Mouse (Mus musculus) neural tube, embryonic 15.5 days (tissue): ENCODE measurements around the gene Neurod4. TPM values are rescaled to one million over a fixed set of nuclear protein-coding genes. Genes with fewer than 3 reads are reported as not detected.
"Not testable (repeated sequence)": the region's sequence is repeated elsewhere in the genome, so short reads cannot be mapped to it uniquely, and the experiment has no call there.

Experiments used
- ATAC-seq: fragments of 200-750 bp; cut with Nextera tagmentation; 2 replicates; pipeline ENCODE4 v1.8.0; 2017; ENCODE audit warnings: mild to moderate bottlenecking, moderate TSS enrichment, moderate library complexity; ENCODE audit not compliant: low FRiP score
- H3K27ac ChIP-seq: fragments of 300-500 bp; sonication (generic); replicated peaks from 2 replicates; pipeline ENCODE4 v1.5.1; 2015; ENCODE audit warnings: mild to moderate bottlenecking, inconsistent platforms
- H3K27me3 ChIP-seq: fragments of 300-500 bp; sonication (generic); replicated peaks from 2 replicates; pipeline ENCODE4 v1.6.1; 2015; ENCODE audit warnings: inconsistent platforms
- H3K36me3 ChIP-seq: fragments of 300-500 bp; sonication (generic); 2 replicates; pipeline ENCODE4 v1.6.1; 2015; ENCODE audit warnings: inconsistent platforms
- H3K4me1 ChIP-seq: fragments of 300-500 bp; sonication (generic); 2 replicates; pipeline ENCODE4 v1.6.1; 2015; ENCODE audit warnings: inconsistent platforms
- H3K4me2 ChIP-seq: fragments of 300-500 bp; sonication (generic); 2 replicates; pipeline ENCODE4 v1.6.1; 2015; ENCODE audit warnings: inconsistent platforms, mild to moderate bottlenecking, moderate library complexity
- H3K4me3 ChIP-seq: fragments of 300-500 bp; sonication (generic); replicated peaks from 2 replicates; pipeline ENCODE4 v1.5.1; 2015; ENCODE audit warnings: mild to moderate bottlenecking, inconsistent platforms
- H3K9ac ChIP-seq: fragments of 300-500 bp; sonication (generic); replicated peaks from 2 replicates; pipeline ENCODE4 v1.6.1; 2015; ENCODE audit warnings: mild to moderate bottlenecking, inconsistent platforms
- H3K9me3 ChIP-seq: fragments of 300-500 bp; sonication (generic); replicated peaks from 2 replicates; pipeline ENCODE4 v1.6.1; 2016; ENCODE audit warnings: inconsistent platforms
- WGBS: fragments of 180-500 bp; shearing (Covaris S2); methylation state at CpG from one replicate; pipeline ENCODE4 v1.1.7; 2015; ENCODE audit warnings: mixed read lengths; 5-methylcytosine and 5-hydroxymethylcytosine counted together
- polyA plus RNA-seq: library from polyadenylated mRNA; unstranded; fragments of >200 nt; fragmentation: Nextera tagmentation; extraction: Ambion mirVana; gene quantifications from 2 replicates; pipeline ENCODE4 v1.2.1, GENCODE M21; 2015

Neurod4 gene
- polyA plus RNA-seq = 0.31 and 0.37 TPM in 2 replicates

DNA sequence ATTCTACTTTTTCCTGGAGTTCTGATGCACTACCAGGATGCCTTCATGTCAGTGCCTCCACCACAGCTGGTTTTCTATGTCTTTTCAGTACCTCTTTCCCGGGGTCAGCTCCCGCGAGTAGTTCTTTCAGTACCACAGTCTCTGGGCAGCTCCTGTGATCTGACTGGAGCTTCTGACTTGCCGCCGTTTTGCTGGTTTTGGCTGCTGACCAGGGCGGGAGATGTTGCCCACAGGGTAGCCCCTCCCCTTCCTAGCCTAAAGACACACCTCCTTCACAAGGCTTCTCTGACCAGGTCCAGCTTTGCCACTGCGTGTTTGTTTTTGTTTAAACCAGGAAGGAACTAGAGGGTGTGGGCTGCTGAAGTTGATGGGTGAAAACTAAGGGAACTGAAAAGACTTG lies at the start of gene Neurod4:
TSS of gene Neurod4 (minus strand) at position 175 of the 400 bp plus-strand sequence.
- peak within 1 kb of the TSS; percentile 32 for H3K4me2 ChIP-seq
- ATAC-seq = peak; percentile 65; the same call in 1 of the 2 replicates
- WGBS = under 1% methylated on average over 7 of the region's 7 CpGs
- H3K27ac ChIP-seq = no peak within 1 kb of the TSS
- no peaks in the 10 kb centered on the region for H3K9me3 ChIP-seq
- H3K27me3 ChIP-seq = no peaks in the 10 kb centered on the region
- no peak within 1 kb of the TSS for H3K9ac ChIP-seq
- H3K36me3 ChIP-seq = no peaks in the 10 kb centered on the region
- H3K4me1 ChIP-seq = peaks cover 6% of the 10 kb centered on the region; the same call in 1 of the 2 replicates
- no peak within 1 kb of the TSS for H3K4me3 ChIP-seq

DNA sequence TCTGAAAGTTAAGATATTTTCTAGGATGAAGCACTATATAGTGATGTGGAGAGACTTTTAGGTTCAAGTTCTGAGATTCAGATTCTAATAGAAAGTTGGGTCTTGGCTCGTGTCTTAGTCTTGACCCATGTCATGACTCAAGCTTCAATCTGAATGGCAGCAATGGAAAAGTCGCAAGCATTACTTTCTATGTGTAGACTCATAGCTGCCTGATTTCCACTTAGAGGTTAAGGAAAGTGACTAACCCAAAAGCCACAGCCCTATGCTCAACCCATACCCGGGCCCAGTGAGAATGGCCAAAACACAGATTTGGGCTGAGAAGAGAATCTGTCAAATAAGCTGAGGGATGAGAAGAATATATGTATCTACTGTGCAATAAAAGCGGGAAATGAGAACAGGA lies 44.2 kb upstream of the Neurod4 start:
- Histone ChIP-seq H3K9me3 (no peaks in the 10 kb centered on the region), H3K27me3 (no peaks in the 10 kb centered on the region), H3K4me3 (no peak overlapping the region), H3K36me3 (no peaks in the 10 kb centered on the region), H3K4me2 (no peak overlapping the region), H3K9ac (no peak overlapping the region), H3K27ac (no peak overlapping the region), H3K4me1 (no peaks in the 10 kb centered on the region)
- WGBS = 93% methylated on average over 4 of the region's 4 CpGs
- no peak for ATAC-seq

DNA sequence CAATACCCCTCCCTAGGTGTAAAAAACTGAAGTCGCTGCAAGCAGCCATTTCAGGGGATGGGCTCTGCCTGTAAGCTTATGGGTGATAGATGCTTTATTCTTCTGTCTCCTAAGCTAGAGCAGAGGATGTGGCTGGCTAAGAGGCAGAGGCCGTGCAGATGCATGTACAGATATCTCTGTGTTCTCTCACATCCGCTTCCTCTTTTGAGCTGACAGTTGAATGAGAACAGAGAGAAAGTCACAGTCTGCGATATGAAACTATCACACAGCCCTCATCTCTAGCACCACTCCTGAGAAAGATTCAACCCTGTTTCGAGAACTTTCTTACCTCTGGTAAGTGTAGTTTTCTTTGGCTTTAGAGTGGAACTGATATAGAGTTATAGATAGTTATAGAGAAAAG lies 42.6 kb upstream of the Neurod4 start, which contains the start of gene Tespa1:
TSS of gene Tespa1 (plus strand) at position 234 of the 400 bp plus-strand sequence.
- ATAC-seq = no peak
- Histone ChIP-seq H3K4me2 (no peak within 1 kb of the TSS), H3K36me3 (no peaks in the 10 kb centered on the region), H3K4me3 (no peak within 1 kb of the TSS), H3K9ac (no peak within 1 kb of the TSS), H3K4me1 (no peaks in the 10 kb centered on the region), H3K27me3 (no peaks in the 10 kb centered on the region), H3K9me3 (no peaks in the 10 kb centered on the region), H3K27ac (no peak within 1 kb of the TSS)
- WGBS = 88% methylated on average over 5 of the region's 5 CpGs

DNA sequence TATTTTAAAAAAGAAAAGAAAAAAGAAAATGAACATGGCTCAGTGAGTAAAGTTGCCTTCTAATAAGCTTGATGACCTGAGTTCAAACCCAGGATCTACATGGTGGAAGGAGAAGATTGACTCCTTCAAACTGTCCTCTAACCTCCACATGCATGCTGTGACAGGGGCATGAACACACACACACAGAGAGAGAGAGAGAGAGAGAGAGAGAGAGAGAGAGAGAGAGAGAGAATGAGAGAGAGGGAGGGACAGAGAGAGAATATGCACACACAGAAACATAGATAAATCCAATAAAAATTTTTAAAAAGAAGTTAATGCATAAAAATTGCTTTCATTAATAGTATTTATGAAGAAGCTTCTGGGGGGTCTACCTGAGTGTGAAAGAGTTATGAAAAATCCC lies 42.0 kb upstream of the Neurod4 start:
- no peak overlapping the region for H3K9ac ChIP-seq

DNA sequence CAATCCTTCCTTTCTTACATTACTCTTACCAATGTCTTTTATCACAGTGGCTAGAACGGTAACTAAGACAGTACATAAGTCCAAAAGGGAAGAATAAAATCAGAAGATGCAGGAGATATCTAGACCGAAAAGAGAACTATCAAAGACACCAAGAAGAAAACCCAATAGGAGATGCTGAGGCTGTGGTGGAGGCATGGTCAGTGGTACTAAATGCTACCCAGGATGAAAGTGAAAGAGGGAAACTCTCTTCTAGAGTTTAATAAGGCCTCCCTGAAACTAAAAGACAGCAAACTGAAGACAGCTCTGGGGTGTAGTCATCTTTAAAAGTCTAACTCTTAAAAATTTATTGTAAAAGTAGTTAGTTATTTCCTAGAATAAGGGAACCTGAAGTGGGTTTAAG lies 40.7 kb upstream of the Neurod4 start:
- no peaks in the 10 kb centered on the region for H3K4me1 ChIP-seq
- ATAC-seq = no peak
- H3K9ac ChIP-seq = no peak overlapping the region
- no peak overlapping the region for H3K4me3 ChIP-seq
- no peaks in the 10 kb centered on the region for H3K36me3 ChIP-seq
- WGBS = 90% methylated on average over 2 of the region's 2 CpGs
- no peaks in the 10 kb centered on the region for H3K9me3 ChIP-seq
- H3K27ac ChIP-seq = no peak overlapping the region
- H3K4me2 ChIP-seq = no peak overlapping the region
- H3K27me3 ChIP-seq = no peaks in the 10 kb centered on the region

More for the DNA sequence above, 42.0 kb upstream of the Neurod4 start:
- Histone ChIP-seq H3K4me1 (no peaks in the 10 kb centered on the region), H3K4me2 (no peak overlapping the region), H3K9me3 (no peaks in the 10 kb centered on the region), H3K4me3 (no peak overlapping the region), H3K27ac (no peak overlapping the region), H3K27me3 (no peaks in the 10 kb centered on the region), H3K36me3 (no peaks in the 10 kb centered on the region)
- no peak for ATAC-seq

DNA sequence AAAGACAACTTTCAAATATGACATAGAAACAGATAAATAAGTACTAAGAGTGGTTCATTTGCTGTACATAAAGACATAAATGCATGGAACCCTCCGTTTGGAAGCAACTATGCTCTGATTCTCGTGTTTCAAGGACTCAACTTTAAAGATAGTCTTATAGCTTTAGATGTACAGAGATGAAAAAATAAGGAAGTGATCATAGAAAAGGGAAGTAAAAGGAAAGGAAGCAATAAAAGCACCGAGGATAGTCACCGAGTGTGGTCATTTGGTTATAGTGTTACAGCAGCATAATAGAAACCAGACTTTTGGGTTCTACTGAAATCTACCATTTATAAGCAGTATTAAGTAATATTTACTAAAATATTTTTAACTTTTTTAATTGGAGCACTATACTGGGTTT lies 38.7 kb upstream of the Neurod4 start:
- Histone ChIP-seq H3K9me3 (no peaks in the 10 kb centered on the region), H3K36me3 (no peaks in the 10 kb centered on the region), H3K4me2 (no peak overlapping the region), H3K27ac (no peak overlapping the region), H3K4me1 (no peaks in the 10 kb centered on the region), H3K27me3 (no peaks in the 10 kb centered on the region), H3K4me3 (no peak overlapping the region), H3K9ac (no peak overlapping the region)
- WGBS = 84% methylated on average over 4 of the region's 4 CpGs
- no peak for ATAC-seq

DNA sequence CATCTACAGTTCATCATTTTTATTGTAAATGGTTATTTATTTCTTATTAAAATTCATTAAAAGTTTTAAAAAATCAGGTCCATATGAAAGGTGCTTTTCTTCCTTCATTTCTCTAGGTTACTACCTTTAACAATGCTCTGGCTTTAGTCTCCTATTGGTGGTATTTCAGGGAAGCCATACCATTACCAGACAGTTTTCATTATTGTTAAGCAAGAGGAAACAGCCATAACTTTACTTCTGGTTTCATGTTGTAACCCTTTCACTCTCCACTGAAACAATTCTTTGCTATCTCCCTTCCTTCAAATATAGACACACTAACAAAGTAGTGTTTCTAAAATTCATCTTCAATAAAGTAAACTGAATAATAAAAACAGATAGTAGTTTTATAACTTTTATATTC lies 35.8 kb upstream of the Neurod4 start:
- Histone ChIP-seq H3K27me3 (no peaks in the 10 kb centered on the region), H3K36me3 (no peaks in the 10 kb centered on the region), H3K9me3 (no peaks in the 10 kb centered on the region), H3K27ac (no peak overlapping the region), H3K4me2 (no peak overlapping the region), H3K9ac (no peak overlapping the region), H3K4me1 (no peaks in the 10 kb centered on the region), H3K4me3 (no peak overlapping the region)
- ATAC-seq = no peak

DNA sequence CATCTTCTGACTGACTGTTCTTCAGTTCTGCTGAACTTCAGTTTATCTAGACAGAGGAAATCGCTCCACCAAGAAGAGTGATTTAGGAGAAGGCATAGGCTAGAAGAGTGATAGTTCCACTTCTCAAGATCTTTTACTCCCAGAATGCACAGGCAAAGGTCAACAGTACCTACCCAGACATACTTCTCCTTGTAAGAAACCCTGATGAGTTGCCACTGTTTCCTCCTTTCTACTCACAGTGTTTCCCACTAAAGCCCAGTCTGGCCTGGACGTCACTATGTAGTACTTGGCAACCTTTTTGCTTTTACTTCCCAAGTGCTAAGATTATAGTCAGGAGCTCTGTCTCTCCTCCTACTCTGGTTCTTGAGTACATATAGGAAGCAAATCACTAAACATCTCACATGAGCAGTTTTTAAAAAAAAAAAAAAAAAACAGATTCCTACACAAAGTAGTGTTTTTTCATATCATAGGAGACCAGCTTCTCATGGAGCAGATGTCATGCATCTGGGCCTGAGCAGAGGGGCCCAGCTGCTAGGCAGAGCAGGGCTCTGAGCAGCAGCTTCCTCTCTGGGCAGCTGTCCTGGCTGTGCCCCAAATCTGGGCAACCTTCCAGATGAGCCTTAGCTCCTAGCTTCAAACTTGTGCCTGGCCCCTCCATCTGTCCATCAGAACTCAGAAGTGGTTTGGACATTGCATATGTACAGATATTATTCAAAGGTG lies 34.2 kb upstream of the Neurod4 start:
- Histone ChIP-seq H3K4me1 (no peaks in the 10 kb centered on the region), H3K27ac (no peak overlapping the region), H3K4me2 (no peak overlapping the region), H3K36me3 (no peaks in the 10 kb centered on the region), H3K4me3 (no peak overlapping the region), H3K9me3 (no peaks in the 10 kb centered on the region), H3K9ac (no peak overlapping the region), H3K27me3 (no peaks in the 10 kb centered on the region)
- 71% methylated on average over 2 of the region's 2 CpGs for WGBS
- ATAC-seq = no peak

DNA sequence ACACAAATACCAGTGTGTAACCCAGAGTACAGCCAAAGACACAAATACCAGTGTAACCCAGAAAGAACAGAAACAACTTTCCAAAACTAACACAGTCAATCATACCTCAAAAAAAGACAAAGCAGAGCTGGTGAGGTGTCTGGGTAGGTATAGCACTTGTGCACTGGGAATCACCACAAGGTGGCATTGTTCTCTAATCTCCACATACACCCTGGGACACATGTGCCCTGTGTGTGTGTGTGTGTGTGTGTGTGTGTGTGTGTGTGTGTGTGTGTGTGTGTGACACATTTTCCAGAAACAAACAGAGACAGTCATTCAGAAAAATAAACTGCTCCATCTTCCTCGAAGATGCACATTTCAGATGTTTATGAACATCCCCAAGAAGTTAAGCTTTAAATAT lies 33.5 kb upstream of the Neurod4 start:
- Histone ChIP-seq H3K27me3 (no peaks in the 10 kb centered on the region), H3K4me2 (no peak overlapping the region), H3K9me3 (no peaks in the 10 kb centered on the region), H3K4me1 (no peaks in the 10 kb centered on the region), H3K9ac (no peak overlapping the region), H3K27ac (no peak overlapping the region), H3K36me3 (no peaks in the 10 kb centered on the region), H3K4me3 (no peak overlapping the region)
- 59% methylated on average over 1 of the region's 1 CpGs for WGBS
- no peak for ATAC-seq

DNA sequence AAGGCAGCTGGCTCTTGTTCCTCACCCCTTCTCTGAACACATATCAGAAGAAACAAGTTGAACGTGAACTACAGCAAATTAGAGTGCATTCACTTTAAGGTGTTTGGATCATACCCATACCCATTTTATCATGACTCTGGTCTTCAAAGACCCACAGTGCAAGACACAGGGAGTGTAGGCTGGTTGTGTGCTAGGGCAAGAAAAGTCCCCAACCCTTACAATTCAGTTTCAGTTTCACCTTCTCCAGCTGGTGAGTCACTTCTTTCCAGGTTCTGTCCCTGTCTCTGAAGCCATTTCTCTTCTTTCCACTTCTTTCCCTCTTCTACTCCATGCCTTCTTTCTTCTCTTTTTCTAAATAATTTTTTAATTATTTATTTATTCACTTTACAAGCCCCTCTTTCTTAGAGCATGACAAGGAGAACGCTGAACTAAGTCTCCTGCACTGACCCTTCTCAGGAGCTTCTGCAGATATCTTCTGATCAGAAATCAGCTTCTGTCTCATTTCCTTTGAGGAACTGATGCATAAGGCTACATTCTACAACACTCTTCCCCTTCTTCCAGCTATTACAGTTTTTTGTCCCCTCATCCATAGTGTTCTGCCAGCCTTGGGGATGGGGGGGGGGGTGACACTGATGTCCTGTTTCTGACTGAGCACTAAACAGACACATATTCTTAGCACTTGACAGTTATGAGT lies 31.6 kb upstream of the Neurod4 start:
- Histone ChIP-seq H3K4me1 (no peaks in the 10 kb centered on the region), H3K9me3 (no peaks in the 10 kb centered on the region), H3K9ac (no peak overlapping the region), H3K36me3 (no peaks in the 10 kb centered on the region), H3K27me3 (no peaks in the 10 kb centered on the region), H3K4me2 (no peak overlapping the region), H3K4me3 (no peak overlapping the region), H3K27ac (no peak overlapping the region)
- ATAC-seq = no peak
- WGBS = 87% methylated on average over 2 of the region's 2 CpGs

DNA sequence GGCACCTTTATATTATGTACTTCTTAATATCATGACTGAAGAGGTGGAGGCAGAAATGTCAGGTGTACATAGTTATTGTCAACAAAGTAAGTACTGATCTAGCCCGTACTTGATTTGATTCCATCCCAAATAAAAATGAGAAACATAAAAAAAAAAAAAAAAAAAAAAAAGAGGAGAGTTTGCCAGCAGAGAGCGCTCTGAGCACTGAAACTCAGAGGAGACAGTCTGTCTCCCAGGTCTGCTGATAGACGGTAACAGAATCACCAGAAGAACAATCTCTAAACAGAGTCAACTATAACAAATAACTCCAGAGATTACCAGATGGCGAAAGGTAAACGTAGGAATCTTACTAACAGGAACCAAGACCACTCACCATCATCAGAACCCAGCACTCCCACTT lies 24.1 kb upstream of the Neurod4 start:
- H3K4me1 ChIP-seq, H3K36me3 ChIP-seq, H3K27me3 ChIP-seq, H3K4me3 ChIP-seq, H3K9ac ChIP-seq, ATAC-seq, H3K9me3 ChIP-seq, H3K4me2 ChIP-seq, H3K27ac ChIP-seq: not testable (repeated sequence)
- 87% methylated on average over 3 of the region's 5 CpGs for WGBS

DNA sequence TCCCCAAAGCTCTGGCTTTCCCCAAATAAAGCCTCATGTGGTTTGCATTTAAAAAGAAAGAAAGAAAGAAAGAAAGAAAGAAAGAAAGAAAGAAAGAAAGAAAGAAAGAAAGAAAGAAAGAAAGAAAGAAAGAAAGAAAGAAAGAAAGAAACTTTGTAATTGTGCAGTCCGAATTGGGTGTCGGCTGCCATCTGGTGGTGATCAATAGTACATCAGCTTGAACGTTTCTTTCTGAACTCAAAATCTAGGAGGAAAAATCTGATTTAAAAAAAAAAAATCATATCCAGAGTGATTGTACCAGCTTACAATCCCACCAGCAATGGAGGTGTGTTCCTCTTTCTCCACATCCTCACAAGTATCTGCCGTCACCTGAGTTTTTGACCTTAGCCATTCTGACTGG lies 18.7 kb upstream of the Neurod4 start:
- H3K27me3 ChIP-seq, H3K4me2 ChIP-seq, H3K36me3 ChIP-seq, H3K4me3 ChIP-seq, H3K9me3 ChIP-seq, H3K4me1 ChIP-seq, ATAC-seq, H3K9ac ChIP-seq, H3K27ac ChIP-seq: not testable (repeated sequence)
- WGBS = 15% methylated on average over 4 of the region's 4 CpGs
